Mouse (Mus musculus) midbrain, postnatal 0 days (tissue): ENCODE measurements at regions not wholly inside any gene's neighbourhood (a gene's known extent, or its start where the extent isn't known, plus 50 kb on each side); places are given as distances from the start of the nearest gene placed in this dataset.

ENCODE experiments used
- ATAC-seq: fragments of 200-750 bp; cut with Nextera tagmentation; 2 replicates; pipeline ENCODE4 v1.8.0; 2017; ENCODE audit warnings: moderate number of reproducible peaks, mild to moderate bottlenecking, moderate TSS enrichment, moderate library complexity; ENCODE audit not compliant: low FRiP score
- DNase-seq: peaks from one replicate; pipeline ENCODE4 v3.0.0-alpha.2; 2015; ENCODE audit warnings: low spot score
- H3K27ac ChIP-seq: fragments of 300-500 bp; sonication (generic); 2 replicates; pipeline ENCODE4 v1.5.1; 2014; ENCODE audit warnings: low read depth, mild to moderate bottlenecking, low read length, mixed read lengths
- H3K27me3 ChIP-seq: fragments of 300-500 bp; sonication (generic); 2 replicates; pipeline ENCODE4 v1.6.1; 2014; ENCODE audit warnings: low read length, control low read depth, mixed read lengths; ENCODE audit not compliant: insufficient read depth
- H3K36me3 ChIP-seq: fragments of 300-500 bp; sonication (generic); 2 replicates; pipeline ENCODE4 v1.6.1; 2014; ENCODE audit warnings: low read length, control low read depth, mixed read lengths; ENCODE audit not compliant: insufficient read depth
- H3K4me1 ChIP-seq: fragments of 300-500 bp; sonication (generic); 2 replicates; pipeline ENCODE4 v1.6.1; 2014; ENCODE audit warnings: mild to moderate bottlenecking, control low read depth, antibody characterized with exemption, low read length, mixed read lengths; ENCODE audit not compliant: insufficient read depth
- H3K4me2 ChIP-seq: fragments of 300-500 bp; sonication (generic); 2 replicates; pipeline ENCODE4 v1.6.1; 2014; ENCODE audit warnings: low read depth, mild to moderate bottlenecking, low read length, mixed read lengths; ENCODE audit not compliant: poor library complexity, severe bottlenecking
- H3K4me3 ChIP-seq: fragments of 300-500 bp; sonication (generic); 2 replicates; pipeline ENCODE4 v1.5.1; 2014; ENCODE audit warnings: low read depth, mild to moderate bottlenecking, low read length, moderate library complexity
- H3K9ac ChIP-seq: fragments of 300-500 bp; sonication (generic); replicated peaks from 2 replicates; pipeline ENCODE4 v1.6.1; 2014; ENCODE audit warnings: mild to moderate bottlenecking, low read length, moderate library complexity, mixed read lengths; ENCODE audit not compliant: poor library complexity, severe bottlenecking
- H3K9me3 ChIP-seq: fragments of 300-500 bp; sonication (generic); 2 replicates; pipeline ENCODE4 v1.6.1; 2016; ENCODE audit warnings: low read length, control low read depth
- CTCF ChIP-seq: IDR thresholded peaks from 2 replicates; pipeline ENCODE4 v1.5.1; 2016; ENCODE audit warnings: antibody characterized with exemption, mild to moderate bottlenecking
- WGBS: fragments of 180-500 bp; shearing (Covaris S2); extraction: QIAGEN DNeasy Blood & Tissue Kit; methylation state at CpG from one replicate; pipeline ENCODE4 v1.1.7; 2014; 5-methylcytosine and 5-hydroxymethylcytosine counted together

DNA sequence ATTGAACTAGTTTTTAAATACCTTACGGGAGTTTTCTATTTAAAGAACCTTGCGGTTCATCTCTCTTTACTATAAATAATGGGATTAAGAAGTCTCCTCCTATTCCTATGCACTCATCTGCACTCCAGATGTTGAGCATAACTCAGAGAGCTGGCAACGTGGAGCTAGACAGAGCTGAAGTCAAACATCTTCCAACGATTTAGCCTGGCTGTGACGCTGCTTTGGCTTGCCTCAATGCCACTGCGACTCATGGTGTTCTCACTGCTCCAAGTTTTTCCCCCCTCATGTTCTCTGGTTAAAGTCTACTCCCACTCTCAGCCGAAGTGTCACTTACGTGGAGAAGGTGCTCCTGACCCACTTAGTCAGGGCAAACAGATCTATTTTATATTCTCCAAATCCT, 277.3 kb upstream of the Gjb5 start:
- ATAC-seq (no peak), DNase-seq (no peak)
- H3K27ac ChIP-seq = no peak overlapping the region
- TF ChIP-seq CTCF = no peak
- H3K36me3 ChIP-seq = no peaks in the 10 kb centered on the region
- no peak overlapping the region for H3K9ac ChIP-seq
- 76% methylated on average over 8 of the region's 8 CpGs for WGBS
- H3K27me3 ChIP-seq = no peaks in the 10 kb centered on the region
- peaks cover 6% of the 10 kb centered on the region; the same call in 1 of the 2 replicates for H3K4me1 ChIP-seq
- H3K4me3 ChIP-seq = no peak overlapping the region
- H3K9me3 ChIP-seq = no peaks in the 10 kb centered on the region
- no peak overlapping the region for H3K4me2 ChIP-seq

GRCm38 (mm10) chr4:127619870-127620269, 261.9 kb upstream of the Gjb5 start:
- Histone ChIP-seq H3K9me3 (no peaks in the 10 kb centered on the region), H3K36me3 (no peaks in the 10 kb centered on the region), H3K27me3 (no peaks in the 10 kb centered on the region), H3K4me2 (no peak overlapping the region), H3K4me1 (no peaks in the 10 kb centered on the region), H3K9ac (no peak overlapping the region), H3K4me3 (no peak overlapping the region), H3K27ac (no peak overlapping the region)
- peak; percentile 15 for DNase-seq
- ATAC-seq = no peak
- TF ChIP-seq CTCF = no peak
- WGBS = 14% methylated on average over 14 of the region's 14 CpGs

DNA sequence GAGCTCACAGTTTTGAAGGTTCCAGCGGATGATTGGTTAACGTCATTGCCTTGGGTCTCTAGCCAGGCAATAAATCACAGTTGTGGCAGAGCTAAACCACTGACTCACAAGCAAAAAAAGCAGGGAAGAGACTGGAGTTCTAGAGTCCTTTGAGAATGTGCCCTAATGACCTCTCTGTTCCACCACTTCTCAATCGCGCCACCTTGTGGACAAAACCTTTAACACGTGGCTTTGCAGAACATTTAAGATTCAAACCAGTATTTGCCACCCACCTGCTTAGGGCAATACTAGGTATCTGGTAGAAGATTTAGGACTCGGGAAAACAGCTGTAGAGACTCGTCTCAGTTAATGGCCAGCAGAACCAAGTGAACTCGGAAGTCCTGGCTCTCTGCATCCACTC, 254.8 kb upstream of the Gjb5 start:
- Histone ChIP-seq H3K4me1 (no peaks in the 10 kb centered on the region), H3K9ac (no peak overlapping the region), H3K36me3 (no peaks in the 10 kb centered on the region), H3K27ac (no peak overlapping the region), H3K27me3 (no peaks in the 10 kb centered on the region), H3K4me2 (no peak overlapping the region), H3K9me3 (no peaks in the 10 kb centered on the region), H3K4me3 (no peak overlapping the region)
- TF ChIP-seq CTCF = peak; percentile 50
- WGBS = 58% methylated on average over 8 of the region's 8 CpGs
- no peak for DNase-seq
- no peak for ATAC-seq

DNA sequence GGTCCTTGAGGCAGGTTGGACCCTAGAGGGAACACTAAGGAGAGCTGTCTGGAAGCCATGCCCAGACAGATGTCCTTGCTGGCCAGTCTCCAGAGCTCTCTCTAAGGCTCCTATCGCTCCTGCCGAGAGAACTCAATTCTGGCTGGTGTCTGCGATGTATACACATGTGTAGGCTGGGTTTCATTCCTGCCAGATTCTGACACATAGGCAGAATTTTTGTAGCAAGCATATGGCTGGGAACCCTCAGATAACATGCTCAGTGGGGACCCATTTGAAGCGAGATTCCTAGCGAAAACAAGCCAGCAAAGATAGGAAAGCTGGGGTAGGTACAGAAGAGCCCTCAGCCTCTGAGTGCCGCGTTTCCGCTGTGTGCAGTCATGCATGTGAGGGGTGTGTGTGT, 242.9 kb upstream of the Gjb5 start:
- no peak for TF ChIP-seq CTCF

GRCm38 (mm10) chr4:127598610-127599009, 240.6 kb upstream of the Gjb5 start:
- peak; percentile 22 for DNase-seq
- no peaks in the 10 kb centered on the region for H3K9me3 ChIP-seq
- 80% methylated on average over 3 of the region's 3 CpGs for WGBS
- no peak overlapping the region for H3K9ac ChIP-seq
- no peaks in the 10 kb centered on the region for H3K4me1 ChIP-seq
- no peak overlapping the region for H3K4me2 ChIP-seq
- H3K4me3 ChIP-seq = no peak overlapping the region
- ATAC-seq = no peak
- no peaks in the 10 kb centered on the region for H3K27me3 ChIP-seq
- no peak for TF ChIP-seq CTCF
- no peak overlapping the region for H3K27ac ChIP-seq
- H3K36me3 ChIP-seq = no peaks in the 10 kb centered on the region

More for the DNA sequence above, 242.9 kb upstream of the Gjb5 start:
- Histone ChIP-seq H3K9ac (no peak overlapping the region), H3K4me1 (no peaks in the 10 kb centered on the region), H3K4me2 (no peak overlapping the region), H3K27ac (no peak overlapping the region), H3K36me3 (no peaks in the 10 kb centered on the region), H3K9me3 (no peaks in the 10 kb centered on the region), H3K27me3 (no peaks in the 10 kb centered on the region), H3K4me3 (no peak overlapping the region)
- ATAC-seq = no peak
- peak; percentile 27 for DNase-seq
- WGBS = 64% methylated on average over 8 of the region's 8 CpGs

GRCm38 (mm10) chr4:127594081-127594480, 236.1 kb upstream of the Gjb5 start:
- H3K4me1 ChIP-seq = no peaks in the 10 kb centered on the region
- no peaks in the 10 kb centered on the region for H3K36me3 ChIP-seq
- no peak overlapping the region for H3K4me2 ChIP-seq
- WGBS = 71% methylated on average over 8 of the region's 8 CpGs
- H3K9ac ChIP-seq = no peak overlapping the region
- no peaks in the 10 kb centered on the region for H3K9me3 ChIP-seq
- no peak overlapping the region for H3K27ac ChIP-seq
- no peak for TF ChIP-seq CTCF
- no peak overlapping the region for H3K4me3 ChIP-seq
- H3K27me3 ChIP-seq = no peaks in the 10 kb centered on the region
- DNase-seq = peak; percentile 56
- no peak for ATAC-seq
